Mouse (Mus musculus) cerebellum, postnatal 14 days (tissue): ENCODE measurements at regions not wholly inside any gene's neighbourhood (a gene's known extent, or its start where the extent isn't known, plus 50 kb on each side); places are given as distances from the start of the nearest gene placed in this dataset.

Experiments used
- DNase-seq, 2 experiments: peaks; one replicate each; pipeline ENCODE4 v3.0.0; 2021; ENCODE audit warnings: mixed read lengths in 2 of 2

DNA sequence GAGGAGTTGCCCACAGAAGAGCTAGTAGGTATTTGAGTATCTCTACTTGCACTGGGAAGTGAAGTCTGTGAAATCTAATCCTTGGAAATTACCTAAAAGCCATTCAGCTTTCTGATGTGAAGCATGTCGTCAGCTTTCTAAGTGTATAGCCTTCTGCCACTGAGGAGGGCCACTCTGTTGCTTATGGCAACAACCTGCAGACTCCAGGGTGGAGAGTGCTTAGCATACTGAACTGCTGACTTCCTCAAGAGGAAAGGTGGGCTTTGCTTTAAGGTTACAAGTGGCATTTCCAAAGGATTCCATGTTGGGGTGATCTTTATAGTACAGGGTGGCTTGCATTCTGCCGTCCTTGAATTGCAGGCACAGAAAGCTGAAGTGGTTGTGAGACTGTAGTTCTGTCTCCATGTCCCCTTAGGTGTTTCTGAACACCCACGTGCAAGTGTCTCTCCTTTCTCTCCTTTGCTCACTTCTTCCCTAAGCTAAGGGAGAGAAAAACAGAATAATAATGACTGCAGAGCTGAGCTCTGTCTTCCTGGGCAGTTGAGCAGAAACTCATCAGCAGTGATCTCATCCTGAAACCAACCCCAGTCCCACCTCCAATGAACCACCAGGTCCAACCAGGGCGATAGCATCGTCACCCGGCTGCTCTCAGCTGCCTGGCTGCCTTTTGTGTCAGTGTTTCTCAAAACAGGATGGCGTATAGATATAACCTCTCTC lies 292.3 kb upstream of the Nrp1 start:
- DNase-seq: peak; percentile 11 to 18

- DNase-seq: no peak
Measured at GRCm38 (mm10) chr8:128069749-128070148, 288.7 kb upstream of the Nrp1 start.

GRCm38 (mm10) chr8:128075566-128075965 lies 282.8 kb upstream of the Nrp1 start:
- no peak for DNase-seq

- DNase-seq: no peak
Measured at GRCm38 (mm10) chr8:128076226-128076625, 282.2 kb upstream of the Nrp1 start.

- no peak for DNase-seq
Measured at GRCm38 (mm10) chr8:128078740-128079139, 279.7 kb upstream of the Nrp1 start.

DNA sequence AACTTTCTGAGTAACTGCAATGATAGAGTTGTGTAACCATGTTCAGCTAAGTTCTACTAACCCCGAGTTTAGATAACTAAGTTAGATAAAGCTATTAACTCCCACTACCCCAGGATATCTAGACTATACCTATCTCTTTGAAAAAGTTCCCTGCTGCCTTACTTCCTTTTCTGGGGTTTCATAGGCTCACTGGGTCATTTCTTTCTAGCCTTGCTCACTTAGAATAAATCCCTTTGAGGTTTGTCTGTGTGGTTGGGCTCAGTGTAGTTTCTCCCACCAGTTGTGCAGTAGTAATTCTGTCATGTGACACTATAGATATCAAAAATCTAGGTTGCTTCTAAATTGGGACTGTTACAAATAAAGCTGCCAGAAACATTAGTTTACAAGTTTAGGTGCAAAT lies 272.6 kb upstream of the Nrp1 start:
- no peak for DNase-seq

GRCm38 (mm10) chr8:128087500-128087899 lies 270.9 kb upstream of the Nrp1 start:
- DNase-seq: no peak

DNA sequence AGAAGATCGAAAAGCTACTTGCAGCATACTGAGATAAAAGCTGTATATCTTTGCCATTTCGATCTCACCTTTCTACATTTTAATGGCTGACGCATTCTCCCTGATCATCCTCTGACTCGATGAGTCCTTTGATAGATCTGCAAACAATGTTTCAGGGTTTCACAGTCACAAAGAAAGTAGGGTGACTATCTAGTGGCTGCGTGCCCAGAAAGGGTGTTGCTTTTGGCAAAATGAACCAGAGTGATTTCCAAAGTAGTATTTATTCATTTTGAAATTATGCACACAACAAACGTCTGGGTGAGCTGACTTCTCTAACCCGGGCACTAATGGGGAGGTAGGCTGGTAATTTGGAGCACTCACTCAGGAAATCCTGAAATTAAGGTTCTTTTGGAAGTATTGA lies 265.6 kb upstream of the Nrp1 start:
- DNase-seq: no peak

- DNase-seq: no peak
Measured at GRCm38 (mm10) chr8:128095451-128095850, 263.0 kb upstream of the Nrp1 start.

DNA sequence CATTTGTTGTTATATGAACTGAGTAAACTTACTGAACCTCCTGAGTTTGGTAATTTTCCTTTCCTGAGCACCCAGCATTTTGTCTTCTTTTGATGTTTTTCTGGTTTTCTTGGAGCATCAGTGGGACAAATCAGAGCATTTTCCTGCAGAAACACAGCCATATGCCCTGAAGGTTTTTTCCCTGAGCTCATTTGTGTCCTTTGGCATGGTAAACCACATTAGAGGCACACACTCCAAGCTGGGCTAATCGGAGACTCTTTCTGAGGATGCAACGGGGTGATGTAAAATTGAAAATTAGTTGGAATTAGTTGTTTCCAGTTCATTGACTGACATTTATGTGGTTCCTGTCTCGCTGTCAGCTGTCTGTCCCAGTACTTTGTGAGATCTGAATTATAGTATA lies 260.8 kb upstream of the Nrp1 start:
- no peak for DNase-seq

- no peak for DNase-seq
Measured at GRCm38 (mm10) chr8:128103380-128103779, 255.0 kb upstream of the Nrp1 start.

GRCm38 (mm10) chr8:128106569-128106968 lies 251.8 kb upstream of the Nrp1 start:
- no peak for DNase-seq

GRCm38 (mm10) chr8:128107041-128107440 lies 251.4 kb upstream of the Nrp1 start:
- no peak for DNase-seq

DNA sequence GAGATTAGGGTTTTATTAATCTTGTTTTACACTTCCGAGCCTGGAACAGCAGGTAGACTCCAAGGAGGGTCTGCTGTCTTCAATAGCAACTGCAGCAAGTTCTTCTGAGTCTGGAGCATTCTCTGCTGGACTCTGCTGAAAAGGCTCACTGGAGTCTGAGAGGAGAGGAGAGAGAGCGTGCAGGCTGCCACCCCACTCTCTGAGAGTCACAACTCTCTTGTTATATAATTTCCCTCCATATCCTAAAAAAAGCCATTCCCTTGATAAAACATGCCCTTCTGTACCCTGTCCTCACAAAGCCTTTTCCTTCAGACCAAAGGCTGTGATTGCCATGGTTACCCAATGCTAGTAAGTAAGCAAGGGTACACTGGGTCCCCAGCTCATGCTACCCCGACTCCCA lies 249.4 kb upstream of the Nrp1 start:
- no peak for DNase-seq

GRCm38 (mm10) chr8:128111132-128111531 lies 247.3 kb upstream of the Nrp1 start:
- DNase-seq: no peak

GRCm38 (mm10) chr8:128113116-128113515 lies 245.3 kb upstream of the Nrp1 start:
- DNase-seq: peak; percentile 11 to 13

DNA sequence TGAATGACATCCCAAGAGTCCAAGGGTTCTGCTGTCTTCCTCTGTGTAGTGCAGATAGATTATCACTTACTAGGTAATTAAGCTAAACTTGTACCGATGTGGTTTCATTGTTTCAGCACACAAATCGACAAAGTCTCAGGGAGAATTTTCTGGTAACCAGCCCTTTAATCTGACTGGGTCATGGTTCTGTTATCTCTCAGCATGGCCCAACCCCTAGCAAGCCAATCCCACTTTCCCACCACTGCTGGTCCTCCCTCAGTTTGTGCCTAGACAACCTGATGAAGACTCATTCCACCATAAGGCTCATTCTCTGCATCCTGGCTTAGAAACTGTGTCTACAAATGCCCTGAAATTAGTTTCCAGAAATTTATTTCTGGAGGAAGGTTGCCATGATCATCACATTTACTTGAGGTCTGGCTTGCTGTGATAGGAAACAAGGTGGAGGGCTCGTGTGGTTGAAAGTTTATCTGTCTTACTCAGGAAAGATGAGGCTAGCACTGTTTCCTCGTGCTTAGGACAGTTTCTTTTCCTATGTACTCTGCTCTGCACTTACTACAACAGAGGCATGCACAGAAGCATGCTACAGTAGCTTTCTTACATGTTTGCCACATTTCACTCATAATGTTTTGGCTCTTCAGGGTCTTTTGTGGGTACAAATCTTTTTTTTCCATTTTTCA lies 217.0 kb upstream of the Nrp1 start:
- no peak for DNase-seq

DNA sequence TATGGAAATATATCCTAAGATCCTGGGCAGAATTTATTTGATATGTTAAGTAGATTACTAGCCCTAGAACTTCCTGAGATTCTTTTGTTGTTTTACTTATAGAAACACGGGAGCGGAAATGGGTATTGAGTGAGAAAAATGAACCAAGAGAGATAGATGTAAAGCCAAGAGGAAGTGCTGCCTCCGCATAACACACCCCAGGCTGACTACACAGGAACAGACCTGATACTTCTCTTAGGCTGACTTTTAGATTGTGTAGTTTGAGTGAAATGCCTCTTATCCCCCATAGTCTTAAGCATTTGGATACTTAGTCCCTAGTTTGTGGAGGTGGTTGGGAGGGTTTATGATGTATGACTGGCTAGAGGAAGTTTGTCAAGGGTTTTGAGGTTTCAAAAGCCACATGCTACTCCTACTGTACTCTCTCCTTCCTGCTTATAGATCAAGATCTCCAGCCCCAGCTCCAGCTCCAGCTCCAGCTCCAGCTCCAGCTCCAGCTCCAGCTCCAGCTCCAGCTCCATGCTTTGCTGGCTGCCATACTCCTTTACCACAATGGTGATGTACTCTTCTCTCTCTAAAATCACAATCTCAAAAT lies 210.0 kb upstream of the Nrp1 start:
- no peak for DNase-seq

DNA sequence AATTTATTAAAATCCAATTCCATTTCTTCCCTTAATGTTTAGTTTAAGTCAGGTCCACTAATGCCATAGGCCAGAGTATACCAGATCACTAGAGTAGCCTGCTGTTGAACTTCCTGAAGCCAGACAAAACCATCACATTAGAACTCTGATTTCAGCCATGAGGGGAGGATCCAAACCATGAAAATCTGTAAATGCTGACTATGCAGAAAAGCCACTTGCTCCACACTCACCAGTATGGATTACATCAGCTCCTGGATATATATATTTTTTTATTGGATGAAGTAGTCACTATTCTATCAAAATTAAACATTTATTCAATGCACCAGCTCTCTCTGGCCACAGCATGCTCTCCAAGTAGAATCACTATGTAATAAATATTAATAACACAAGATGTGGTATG lies 202.8 kb upstream of the Nrp1 start:
- DNase-seq: no peak

- no peak for DNase-seq
Measured at GRCm38 (mm10) chr8:128156221-128156620, 202.2 kb upstream of the Nrp1 start.

- DNase-seq: no peak
Measured at GRCm38 (mm10) chr8:128162857-128163256, 195.5 kb upstream of the Nrp1 start.

GRCm38 (mm10) chr8:128164976-128165375 lies 193.4 kb upstream of the Nrp1 start:
- DNase-seq: no peak

- no peak for DNase-seq
Measured at GRCm38 (mm10) chr8:128165591-128165990, 192.8 kb upstream of the Nrp1 start.

DNA sequence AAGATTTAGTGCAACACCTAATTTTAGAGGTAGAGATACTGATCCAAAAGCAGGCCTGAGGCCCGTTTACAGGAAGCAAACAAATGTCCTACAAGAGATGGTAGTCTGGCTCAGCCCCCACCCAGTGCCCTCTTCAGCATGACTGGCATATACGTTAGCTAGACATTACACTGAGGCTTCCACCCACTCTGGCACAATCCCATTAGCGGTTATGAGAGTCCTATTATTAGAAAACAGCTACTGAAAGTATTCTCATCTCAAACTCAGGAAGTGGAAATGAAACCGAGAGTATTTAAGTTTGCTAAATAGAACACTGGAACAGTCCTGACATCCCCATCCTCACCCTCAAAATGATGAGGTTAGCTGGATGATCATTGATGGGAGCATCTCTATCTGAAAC lies 192.3 kb upstream of the Nrp1 start:
- DNase-seq: no peak
